Mouse (Mus musculus) bone marrow macrophage, adult 2 months (primary cell): ENCODE results near the gene Olfr1141. TPM values are rescaled to one million over a fixed set of nuclear protein-coding genes. Genes with fewer than 3 reads are reported as not detected.

Experiments used
- H3K27ac ChIP-seq: 2 replicates; pipeline ENCODE4 v1.5.1; 2012; ENCODE audit warnings: low read depth, low read length; ENCODE audit not compliant: insufficient read depth
- H3K4me1 ChIP-seq: 2 replicates; pipeline ENCODE4 v1.6.1; 2012; ENCODE audit warnings: low read length; ENCODE audit not compliant: control insufficient read depth, insufficient read depth
- H3K4me3 ChIP-seq: 2 replicates; pipeline ENCODE4 v1.5.1; 2012; ENCODE audit warnings: mild to moderate bottlenecking, low read length, moderate library complexity; ENCODE audit not compliant: insufficient read depth
- CTCF ChIP-seq: IDR thresholded peaks from 2 replicates; pipeline ENCODE4 v1.5.1; 2012; ENCODE audit warnings: low read depth, mild to moderate bottlenecking, low read length, moderate library complexity
- POLR2A ChIP-seq: IDR thresholded peaks from 2 replicates; pipeline ENCODE4 v1.6.1; 2012; ENCODE audit warnings: mild to moderate bottlenecking, low read depth, low read length, borderline replicate concordance
- polyA plus RNA-seq: library from polyadenylated mRNA; stranded (reverse); fragments of >200 nt; gene quantifications from 2 replicates; pipeline ENCODE4 v1.2.4, GENCODE M21; 2012; ENCODE audit not compliant: missing spikeins, insufficient read depth, insufficient read length

Olfr1141 gene
- not detected in 2 replicates for polyA plus RNA-seq

- Histone ChIP-seq H3K4me1 (no peaks in the 10 kb centered on the region), H3K27ac (no peak within 1 kb of the TSS), H3K4me3 (no peak within 1 kb of the TSS)
- no peak for TF ChIP-seq POLR2A
Measured at GRCm38 (mm10) chr2:87753891-87754290, at the start of gene Olfr1141. Olfr1141 (minus strand) TSS chr2:87753991.

- TF ChIP-seq CTCF (no peak), POLR2A (no peak)
- no peaks in the 10 kb centered on the region for H3K4me1 ChIP-seq
- no peak within 1 kb of the TSS for H3K4me3 ChIP-seq
- no peak within 1 kb of the TSS for H3K27ac ChIP-seq
Measured at GRCm38 (mm10) chr2:87800292-87800691, 46.5 kb upstream of the Olfr1141 start, which contains the start of gene Olfr1143. Olfr1143 (plus strand) TSS chr2:87800592.

GRCm38 (mm10) chr2:87779183-87779582 is 25.4 kb upstream of the Olfr1141 start, which contains the start of gene Olfr152:
Olfr152 (plus strand) TSS chr2:87779483.
- TF ChIP-seq CTCF, result no peak
- TF ChIP-seq POLR2A, result no peak
- Histone ChIP-seq H3K4me1 (no peaks in the 10 kb centered on the region), H3K4me3 (no peak within 1 kb of the TSS), H3K27ac (no peak within 1 kb of the TSS)

GRCm38 (mm10) chr2:87776143-87776542 is 22.4 kb upstream of the Olfr1141 start:
- TF ChIP-seq POLR2A, result no peak
- no peak for TF ChIP-seq CTCF

GRCm38 (mm10) chr2:87743452-87743851 is 10.3 kb downstream of the Olfr1141 start, which contains the start of gene Olfr1140:
Olfr1140 (plus strand) TSS chr2:87743752.
- Histone ChIP-seq H3K4me3 (no peak within 1 kb of the TSS), H3K4me1 (no peaks in the 10 kb centered on the region), H3K27ac (no peak within 1 kb of the TSS)
- no peak for TF ChIP-seq CTCF
- no peak for TF ChIP-seq POLR2A

More at GRCm38 (mm10) chr2:87776143-87776542, 22.4 kb upstream of the Olfr1141 start:
- no peak overlapping the region for H3K27ac ChIP-seq
- no peaks in the 10 kb centered on the region for H3K4me1 ChIP-seq
- H3K4me3 ChIP-seq, result no peak overlapping the region

- Histone ChIP-seq H3K27ac (no peak within 1 kb of the TSS), H3K4me1 (no peaks in the 10 kb centered on the region), H3K4me3 (no peak within 1 kb of the TSS)
- TF ChIP-seq CTCF (no peak), POLR2A (no peak)
Measured at GRCm38 (mm10) chr2:87739878-87740277, 13.9 kb downstream of the Olfr1141 start, which contains the start of gene Olfr1138. Olfr1138 (minus strand) TSS chr2:87739978.

GRCm38 (mm10) chr2:87713079-87713478 is 40.7 kb downstream of the Olfr1141 start, which contains the start of gene Olfr1137:
Olfr1137 (minus strand) TSS chr2:87713179.
- no peak for TF ChIP-seq CTCF
- no peak for TF ChIP-seq POLR2A
- Histone ChIP-seq H3K4me1 (no peaks in the 10 kb centered on the region), H3K4me3 (no peak within 1 kb of the TSS), H3K27ac (no peak within 1 kb of the TSS)

Other genes with a start within 250 kb of the Olfr1141 start
- gene Pramel6, start 247.4 kb downstream of the Olfr1141 start, polyA plus RNA-seq, result not detected in 2 replicates
- not detected in 2 replicates for gene Olfr153, start 222.2 kb downstream of the Olfr1141 start, polyA plus RNA-seq
- gene Olfr1128, start 208.4 kb downstream of the Olfr1141 start, polyA plus RNA-seq, result not detected in 2 replicates
- 0.60 TPM in 1 of 2 replicates, not detected in the other for gene Olfr1129, start 180.1 kb downstream of the Olfr1141 start, polyA plus RNA-seq
- not detected in 2 replicates for gene Olfr1130, start 147.8 kb downstream of the Olfr1141 start, polyA plus RNA-seq
- not detected in 2 replicates for gene Olfr1131, start 126.9 kb downstream of the Olfr1141 start, polyA plus RNA-seq
- gene Olfr1132, start 116.5 kb downstream of the Olfr1141 start, polyA plus RNA-seq, result not detected in 2 replicates
- not detected in 2 replicates for gene Olfr1133, start 106.6 kb downstream of the Olfr1141 start, polyA plus RNA-seq
- gene Olfr1134, start 95.5 kb downstream of the Olfr1141 start, polyA plus RNA-seq, result not detected in 2 replicates
- not detected in 2 replicates for gene Olfr1135, start 80.3 kb downstream of the Olfr1141 start, polyA plus RNA-seq
- not detected in 2 replicates for gene Olfr1136, start 60.0 kb downstream of the Olfr1141 start, polyA plus RNA-seq
- not detected in 2 replicates for gene Olfr1137, start 40.8 kb downstream of the Olfr1141 start, polyA plus RNA-seq
- not detected in 2 replicates for gene Olfr1138, start 14.0 kb downstream of the Olfr1141 start, polyA plus RNA-seq
- not detected in 2 replicates for gene Olfr1140, start 10.2 kb downstream of the Olfr1141 start, polyA plus RNA-seq
- gene Olfr152, start 25.5 kb upstream of the Olfr1141 start, polyA plus RNA-seq, result not detected in 2 replicates
- gene Olfr1143, start 46.6 kb upstream of the Olfr1141 start, polyA plus RNA-seq, result not detected in 2 replicates
- not detected in 2 replicates for gene Olfr1145, start 55.8 kb upstream of the Olfr1141 start, polyA plus RNA-seq
- not detected in 2 replicates for gene Olfr1148, start 76.5 kb upstream of the Olfr1141 start, polyA plus RNA-seq
- gene Olfr1150-ps1, start 90.0 kb upstream of the Olfr1141 start, polyA plus RNA-seq, result not detected in 2 replicates
- not detected in 2 replicates for gene Olfr1151, start 101.9 kb upstream of the Olfr1141 start, polyA plus RNA-seq
- 0.89 TPM in 1 of 2 replicates, not detected in the other for gene Olfr1152, start 112.5 kb upstream of the Olfr1141 start, polyA plus RNA-seq
- gene Olfr1153, start 141.0 kb upstream of the Olfr1141 start, polyA plus RNA-seq, result not detected in 2 replicates
- not detected in 2 replicates for gene Olfr1154, start 151.2 kb upstream of the Olfr1141 start, polyA plus RNA-seq
- not detected in 2 replicates for gene Olfr1155, start 191.1 kb upstream of the Olfr1141 start, polyA plus RNA-seq
- not detected in 2 replicates for gene Olfr1156, start 199.1 kb upstream of the Olfr1141 start, polyA plus RNA-seq
- not detected in 2 replicates for gene Olfr1157, start 214.3 kb upstream of the Olfr1141 start, polyA plus RNA-seq
- gene Olfr74, start 220.7 kb upstream of the Olfr1141 start, polyA plus RNA-seq, result not detected in 2 replicates
- not detected in 2 replicates for gene Olfr1158, start 236.1 kb upstream of the Olfr1141 start, polyA plus RNA-seq